Mouse (Mus musculus): Measurements from ENCODE around the gene Rnaseh2c. TPM values are rescaled to one million over a fixed set of nuclear protein-coding genes. Genes with fewer than 3 reads are reported as not detected.

The Rnaseh2c gene
- polyA plus RNA-seq, 1 experiment = 47.2 TPM

GRCm38 (mm10) chr19:5632120-5632519 is 30.4 kb downstream of the Rnaseh2c start:
- Histone ChIP-seq H3K4me3 (ENCODE audit: low read depth, low read length) (no peak overlapping the region), H3K4me1 (ENCODE audit: control insufficient read depth, insufficient read depth, low read length) (no peaks in the 10 kb centered on the region), H3K27ac (ENCODE audit: insufficient read depth, low read length) (no peak overlapping the region), H3K9me3 (replicated peaks; ENCODE audit: control insufficient read depth, insufficient read depth, low read length, poor library complexity, severe bottlenecking) (no peaks in the 10 kb centered on the region), H3K9ac (ENCODE audit: low read depth, poor library complexity, severe bottlenecking) (no peak overlapping the region), H3K36me3 (ENCODE audit: control insufficient read depth, insufficient read depth, low read length, poor library complexity, severe bottlenecking) (no peaks in the 10 kb centered on the region), H3K27me3 (ENCODE audit: control insufficient read depth, insufficient read depth, low read length, poor library complexity, severe bottlenecking) (no peaks in the 10 kb centered on the region)
- TF ChIP-seq CTCF (IDR thresholded peaks at IDR 0.05; ENCODE audit: low read depth, low read length) (no peak), POLR2A (IDR thresholded peaks at IDR 0.05; ENCODE audit: insufficient read depth, low read length) (no peak), EP300 (IDR thresholded peaks at IDR 0.05; ENCODE audit: insufficient read depth, low read depth, low read length) (no peak)

- H3K36me3 ChIP-seq (ENCODE audit: control insufficient read depth, insufficient read depth, low read length, poor library complexity, severe bottlenecking) = no peaks in the 10 kb centered on the region
- peaks cover 2% of the 10 kb centered on the region for H3K4me1 ChIP-seq (ENCODE audit: control insufficient read depth, insufficient read depth, low read length)
- no peaks in the 10 kb centered on the region for H3K27me3 ChIP-seq (ENCODE audit: control insufficient read depth, insufficient read depth, low read length, poor library complexity, severe bottlenecking)
- peak overlapping the region; percentile 81 for H3K9ac ChIP-seq (ENCODE audit: low read depth, poor library complexity, severe bottlenecking)
- no peak overlapping the region for H3K4me3 ChIP-seq (ENCODE audit: low read depth, low read length)
- H3K27ac ChIP-seq (ENCODE audit: insufficient read depth, low read length) = no peak overlapping the region
- no peaks in the 10 kb centered on the region for H3K9me3 ChIP-seq (replicated peaks; ENCODE audit: control insufficient read depth, insufficient read depth, low read length, poor library complexity, severe bottlenecking)
- TF ChIP-seq POLR2A (IDR thresholded peaks at IDR 0.05; ENCODE audit: insufficient read depth, low read length) (no peak), EP300 (IDR thresholded peaks at IDR 0.05; ENCODE audit: insufficient read depth, low read depth, low read length) (no peak)
These were observed 34.4 kb downstream of the Rnaseh2c start for GRCm38 (mm10) chr19:5636036-5636570.

- Histone ChIP-seq H3K9ac (ENCODE audit: low read depth, poor library complexity, severe bottlenecking) (peak overlapping the region; percentile 81), H3K27me3 (ENCODE audit: control insufficient read depth, insufficient read depth, low read length, poor library complexity, severe bottlenecking) (no peaks in the 10 kb centered on the region), H3K9me3 (replicated peaks; ENCODE audit: control insufficient read depth, insufficient read depth, low read length, poor library complexity, severe bottlenecking) (no peaks in the 10 kb centered on the region), H3K27ac (ENCODE audit: insufficient read depth, low read length) (peak overlapping the region; percentile 62), H3K4me3 (ENCODE audit: low read depth, low read length) (peak overlapping the region; percentile 88), H3K36me3 (ENCODE audit: control insufficient read depth, insufficient read depth, low read length, poor library complexity, severe bottlenecking) (no peaks in the 10 kb centered on the region), H3K4me1 (ENCODE audit: control insufficient read depth, insufficient read depth, low read length) (peaks cover 2% of the 10 kb centered on the region)
- TF ChIP-seq CTCF (IDR thresholded peaks at IDR 0.05; ENCODE audit: low read depth, low read length) (no peak), EP300 (IDR thresholded peaks at IDR 0.05; ENCODE audit: insufficient read depth, low read depth, low read length) (no peak), POLR2A (IDR thresholded peaks at IDR 0.05; ENCODE audit: insufficient read depth, low read length) (no peak)
These were observed 34.9 kb downstream of the Rnaseh2c start for GRCm38 (mm10) chr19:5636571-5637041.

- peaks cover 2% of the 10 kb centered on the region; the same call in 1 of the 2 replicates for H3K36me3 ChIP-seq (ENCODE audit: control insufficient read depth, insufficient read depth, low read length, poor library complexity, severe bottlenecking)
- 0 out of 2 replicates have a peak, but pooled peaks have one; percentile 11 for TF ChIP-seq EP300 (IDR thresholded peaks at IDR 0.05; ENCODE audit: insufficient read depth, low read depth, low read length)
- no peak for TF ChIP-seq POLR2A (IDR thresholded peaks at IDR 0.05; ENCODE audit: insufficient read depth, low read length)
- no peak for TF ChIP-seq CTCF (IDR thresholded peaks at IDR 0.05; ENCODE audit: low read depth, low read length)
These were observed 35.7 kb downstream of the Rnaseh2c start, which contains the start of gene Rela for GRCm38 (mm10) chr19:5637069-5638047. Rela (plus strand) TSS chr19:5637483.

GRCm38 (mm10) chr19:5638416-5639005 is 36.8 kb downstream of the Rnaseh2c start:
- Histone ChIP-seq H3K4me1 (ENCODE audit: control insufficient read depth, insufficient read depth, low read length) (peaks cover 2% of the 10 kb centered on the region), H3K4me3 (ENCODE audit: low read depth, low read length) (peak overlapping the region; percentile 88), H3K36me3 (ENCODE audit: control insufficient read depth, insufficient read depth, low read length, poor library complexity, severe bottlenecking) (peaks cover 3% of the 10 kb centered on the region; the same call in 1 of the 2 replicates), H3K9me3 (replicated peaks; ENCODE audit: control insufficient read depth, insufficient read depth, low read length, poor library complexity, severe bottlenecking) (no peaks in the 10 kb centered on the region), H3K9ac (ENCODE audit: low read depth, poor library complexity, severe bottlenecking) (peak overlapping the region; percentile 81), H3K27me3 (ENCODE audit: control insufficient read depth, insufficient read depth, low read length, poor library complexity, severe bottlenecking) (no peaks in the 10 kb centered on the region), H3K27ac (ENCODE audit: insufficient read depth, low read length) (no peak overlapping the region)
- TF ChIP-seq CTCF (IDR thresholded peaks at IDR 0.05; ENCODE audit: low read depth, low read length) (no peak), POLR2A (IDR thresholded peaks at IDR 0.05; ENCODE audit: insufficient read depth, low read length) (no peak), EP300 (IDR thresholded peaks at IDR 0.05; ENCODE audit: insufficient read depth, low read depth, low read length) (no peak)

More at GRCm38 (mm10) chr19:5637069-5638047, 35.7 kb downstream of the Rnaseh2c start, which contains the start of gene Rela:
- H3K27me3 ChIP-seq (ENCODE audit: control insufficient read depth, insufficient read depth, low read length, poor library complexity, severe bottlenecking) = no peaks in the 10 kb centered on the region
- peak within 1 kb of the TSS; percentile 62 for H3K27ac ChIP-seq (ENCODE audit: insufficient read depth, low read length)
- peaks cover 2% of the 10 kb centered on the region for H3K4me1 ChIP-seq (ENCODE audit: control insufficient read depth, insufficient read depth, low read length)
- H3K9me3 ChIP-seq (replicated peaks; ENCODE audit: control insufficient read depth, insufficient read depth, low read length, poor library complexity, severe bottlenecking) = no peaks in the 10 kb centered on the region
- H3K9ac ChIP-seq (ENCODE audit: low read depth, poor library complexity, severe bottlenecking) = peak within 1 kb of the TSS; percentile 81
- peak within 1 kb of the TSS; percentile 88 for H3K4me3 ChIP-seq (ENCODE audit: low read depth, low read length)
